Mouse (Mus musculus) gastrocnemius, adult 8-10 months (tissue): ENCODE measurements around the gene Zfp335. TPM values are rescaled to one million over a fixed set of nuclear protein-coding genes. Genes with fewer than 3 reads are reported as not detected.
"Not testable (repeated sequence)": the region's sequence is repeated elsewhere in the genome, so short reads cannot be mapped to it uniquely, and the experiment has no call there.

Experiments used
- DNase-seq, 2 experiments: peaks; one replicate each; pipeline ENCODE4 v3.0.0; 2022; ENCODE audit warnings: low spot score in 2 of 2
- total RNA-seq, 4 experiments: library from RNA; stranded (reverse); gene quantifications; 2 replicates each; pipeline ENCODE4 v1.2.4; 2022

Gene Zfp335
- total RNA-seq, 4 experiments from 2014 or later: 7.7 to 10.6 (median 8.1) TPM

DNA sequence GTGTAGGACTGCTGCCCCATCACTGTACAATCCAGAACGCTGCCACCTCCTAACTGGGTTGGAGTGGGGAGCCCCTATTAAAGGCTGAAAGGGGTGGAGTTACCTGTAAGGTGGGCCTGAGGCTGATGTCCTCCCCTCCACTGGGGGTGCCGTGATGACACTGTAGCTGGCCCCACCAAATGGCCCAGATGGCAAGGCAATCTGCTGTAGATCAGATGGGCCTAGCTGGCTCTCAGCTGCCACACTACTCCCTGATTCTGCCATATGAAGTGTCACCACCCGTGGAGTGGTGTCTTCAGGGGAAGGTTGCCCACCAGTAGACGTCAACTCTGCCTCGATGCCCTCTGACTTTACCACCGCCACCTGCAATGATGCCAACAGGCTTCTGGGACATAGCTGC, 15.7 kb downstream of the Zfp335 start:
- no peak for DNase-seq

DNA sequence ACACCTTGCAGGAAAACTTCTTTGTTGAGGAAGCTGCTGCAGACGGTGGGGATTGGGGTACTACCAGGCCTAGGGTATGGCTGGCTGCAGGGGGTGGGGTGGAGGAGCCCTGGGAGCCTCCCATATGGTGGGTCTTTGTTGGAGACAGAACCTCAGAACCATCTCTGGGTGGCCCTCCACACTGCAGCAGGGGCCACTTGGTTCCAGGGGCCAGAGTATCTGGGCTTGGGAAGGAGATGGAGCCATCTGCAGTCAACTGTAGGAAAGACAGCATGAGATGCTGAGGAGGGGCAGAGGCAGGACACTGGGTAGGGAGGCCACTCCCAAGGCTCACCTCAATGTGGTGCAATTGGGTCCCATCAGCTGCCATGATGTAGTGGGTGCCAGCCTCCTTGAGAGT, 16.9 kb downstream of the Zfp335 start:
- DNase-seq: no peak

DNA sequence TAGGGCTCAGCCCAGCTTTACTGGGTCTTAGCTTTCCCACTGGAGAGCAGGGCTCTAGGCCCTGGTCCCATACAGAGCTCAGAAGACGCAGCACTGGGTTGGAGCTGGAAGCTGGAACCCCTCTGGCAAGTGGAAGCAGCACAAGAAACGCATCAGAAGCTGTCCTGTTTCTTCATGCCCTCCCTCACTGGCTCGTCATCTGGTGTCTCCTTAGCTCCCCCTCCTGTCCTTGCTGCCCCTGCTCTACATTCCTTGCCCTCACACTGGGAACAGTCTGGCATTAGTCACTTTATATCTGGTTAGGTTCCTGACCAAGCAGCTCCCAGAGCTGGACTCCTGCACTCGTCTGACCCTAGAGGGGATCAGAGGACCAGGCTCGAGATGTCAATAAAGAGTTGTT, 17.5 kb downstream of the Zfp335 start:
- DNase-seq: no peak

DNA sequence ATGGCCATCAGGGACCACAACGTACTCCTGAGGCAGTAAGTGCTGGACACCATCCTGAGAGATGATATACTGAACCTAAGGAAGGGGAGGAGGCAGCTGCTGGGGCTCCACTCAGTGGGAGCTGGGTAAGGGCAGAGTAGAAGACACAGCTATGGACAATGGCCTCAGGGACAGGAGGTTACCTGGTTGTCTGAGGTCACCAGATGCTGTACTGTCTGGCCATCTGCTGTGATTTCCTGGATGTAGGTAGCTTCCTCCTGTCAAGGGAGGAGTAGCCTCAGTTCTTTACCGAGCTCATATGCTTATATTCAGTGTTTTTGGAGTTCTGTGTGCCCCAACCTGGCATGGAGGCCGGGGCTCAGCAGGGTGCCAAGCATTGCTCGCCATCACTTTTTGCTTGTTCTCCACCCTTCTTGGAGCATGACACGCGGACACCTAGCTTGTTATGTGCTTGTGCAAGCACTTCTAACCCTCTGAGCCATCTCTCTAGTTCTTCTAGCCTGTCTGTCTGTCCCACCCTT, 18.8 kb downstream of the Zfp335 start:
- no peak for DNase-seq

DNA sequence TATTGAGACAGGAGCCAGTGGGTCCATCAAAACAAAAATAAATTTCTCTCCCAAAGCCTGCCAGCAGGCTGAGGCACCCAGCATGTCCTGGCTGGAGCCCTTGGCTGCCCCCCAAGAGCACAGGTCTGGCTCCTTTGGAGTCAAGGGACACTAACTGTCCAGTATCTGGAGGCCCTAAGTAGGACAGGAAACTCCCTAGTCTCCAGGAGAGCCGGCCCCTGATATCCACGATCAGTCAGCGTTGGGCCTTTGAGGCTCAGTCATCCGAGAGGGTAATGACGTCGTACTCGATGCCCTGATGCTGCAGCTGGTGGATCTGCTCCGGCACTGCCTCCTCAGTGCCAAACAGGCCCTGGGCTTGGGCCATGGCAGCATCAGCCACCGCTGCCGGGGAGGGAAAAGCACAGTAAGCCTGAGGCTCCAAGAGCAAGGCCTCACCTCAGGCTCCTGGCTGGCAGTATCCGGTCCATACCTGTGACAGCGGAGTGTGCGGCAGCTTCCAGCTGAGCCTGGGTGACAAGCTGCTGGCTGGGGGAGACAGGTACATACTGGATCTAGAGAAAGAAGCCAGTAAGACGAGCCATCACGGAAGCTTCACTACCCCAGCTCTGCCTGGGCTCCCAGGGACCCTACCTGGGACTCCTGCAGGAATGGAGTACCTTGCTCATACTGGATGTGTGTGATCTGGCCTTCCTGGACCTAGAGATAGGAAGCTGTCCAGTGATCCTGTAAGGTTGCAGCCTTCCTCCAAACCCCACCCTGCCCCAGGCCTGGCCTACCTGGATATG, 19.5 kb downstream of the Zfp335 start:
- peak; percentile 72 to 80 for DNase-seq

DNA sequence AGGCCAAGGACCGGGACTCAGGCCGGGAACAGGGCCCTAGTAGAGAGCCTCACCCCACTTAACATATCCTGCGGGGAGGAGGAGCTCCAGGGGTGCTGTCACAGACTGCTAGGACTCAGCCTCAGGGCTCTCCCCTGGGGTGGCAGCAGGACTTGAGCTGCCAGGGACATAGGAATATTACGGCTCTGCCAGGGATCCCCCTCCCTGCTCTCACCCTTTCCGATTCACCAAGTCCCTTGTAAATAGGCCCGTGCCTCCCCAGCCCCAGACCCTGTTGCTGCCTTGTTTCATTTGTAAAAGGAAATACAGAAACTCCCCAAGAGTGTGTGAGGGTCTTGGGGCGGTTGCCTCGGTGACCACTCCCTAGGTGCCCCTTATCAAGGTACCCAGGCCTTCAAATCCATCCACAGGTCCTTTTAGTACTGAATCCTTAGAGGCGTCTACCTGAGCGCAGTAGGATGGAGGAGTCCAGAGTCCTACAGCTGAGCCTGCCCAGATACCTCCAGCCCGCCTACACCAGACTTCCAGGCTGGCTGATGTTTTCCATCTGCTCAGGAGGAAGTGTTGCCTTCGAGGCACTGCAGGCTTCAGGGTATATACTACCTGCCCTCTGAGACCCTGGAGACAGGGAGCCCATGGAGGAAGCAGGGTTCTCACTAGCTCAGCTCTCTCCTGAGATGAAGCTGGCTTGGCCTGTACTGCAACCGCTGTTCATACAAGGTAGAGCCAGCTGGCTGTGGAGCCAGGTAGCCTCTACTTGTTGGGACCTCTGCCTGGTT, 20.3 kb downstream of the Zfp335 start:
- DNase-seq: no peak

DNA sequence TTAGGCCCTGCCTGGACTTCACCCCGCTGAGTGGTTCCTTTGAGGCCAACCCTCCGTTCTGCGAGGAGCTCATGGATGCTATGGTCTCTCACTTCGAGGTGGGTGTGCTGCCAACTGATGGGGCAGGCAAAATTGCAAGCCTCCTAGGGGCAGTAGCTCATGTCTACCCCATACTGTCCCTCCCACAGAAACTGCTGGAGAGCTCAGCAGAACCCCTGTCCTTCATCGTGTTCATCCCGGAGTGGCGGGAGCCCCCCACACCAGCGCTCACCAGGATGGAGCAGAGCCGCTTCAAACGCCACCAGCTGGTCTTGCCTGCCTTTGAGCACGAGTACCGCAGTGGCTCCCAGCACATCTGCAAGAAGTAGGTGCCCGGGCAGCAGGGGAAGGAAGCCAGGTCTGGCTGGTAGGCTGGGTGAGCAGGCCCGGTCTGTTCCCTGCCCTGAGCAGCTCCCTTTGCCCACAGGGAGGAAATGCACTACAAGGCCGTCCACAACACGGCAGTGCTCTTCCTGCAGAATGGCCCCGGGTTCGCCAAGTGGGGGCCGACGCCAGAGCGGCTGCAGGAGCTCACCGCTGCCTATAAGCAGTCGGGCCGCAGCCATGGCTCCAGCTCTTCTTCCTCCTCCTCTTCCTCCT, 21.0 kb downstream of the Zfp335 start:
- no peak for DNase-seq

DNA sequence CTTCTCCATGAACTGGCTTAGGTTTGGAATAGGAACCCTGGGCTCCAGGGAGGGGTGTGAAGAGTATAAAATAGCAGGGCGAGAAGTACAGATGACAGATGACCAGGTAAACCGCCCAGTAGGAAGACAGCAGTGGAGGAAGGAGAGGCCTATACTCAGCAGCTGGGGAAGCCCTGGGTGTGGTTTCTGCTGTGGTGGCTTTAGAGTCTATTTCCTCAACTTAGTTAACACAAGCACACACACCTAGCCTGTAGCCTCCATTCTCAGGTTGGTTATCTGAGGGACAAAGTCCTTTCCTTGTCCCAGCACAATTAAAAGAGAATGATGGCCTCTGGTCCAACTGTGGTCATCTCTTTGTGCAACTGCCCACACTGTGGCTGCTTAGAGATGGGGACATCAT, 21.6 kb downstream of the Zfp335 start:
- no peak for DNase-seq

DNA sequence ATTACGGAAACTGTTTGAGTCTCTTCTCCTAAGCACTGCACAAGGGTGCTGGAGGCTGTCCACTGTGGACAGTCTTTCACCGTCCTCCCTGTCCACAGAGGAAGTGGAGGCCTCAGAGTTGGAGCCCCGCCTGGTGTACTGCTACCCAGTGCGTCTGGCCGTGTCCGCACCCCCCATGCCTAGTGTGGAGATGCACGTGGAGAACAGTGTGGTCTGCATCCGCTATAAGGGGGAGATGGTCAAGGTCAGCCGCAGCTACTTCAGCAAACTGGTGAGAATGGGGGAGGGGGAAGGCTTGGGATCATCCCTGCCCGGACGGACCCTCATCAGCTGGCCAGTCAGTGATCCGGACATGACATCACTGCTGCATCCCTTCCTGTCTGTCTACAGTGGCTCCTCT, 22.6 kb downstream of the Zfp335 start:
- DNase-seq: no peak

DNA sequence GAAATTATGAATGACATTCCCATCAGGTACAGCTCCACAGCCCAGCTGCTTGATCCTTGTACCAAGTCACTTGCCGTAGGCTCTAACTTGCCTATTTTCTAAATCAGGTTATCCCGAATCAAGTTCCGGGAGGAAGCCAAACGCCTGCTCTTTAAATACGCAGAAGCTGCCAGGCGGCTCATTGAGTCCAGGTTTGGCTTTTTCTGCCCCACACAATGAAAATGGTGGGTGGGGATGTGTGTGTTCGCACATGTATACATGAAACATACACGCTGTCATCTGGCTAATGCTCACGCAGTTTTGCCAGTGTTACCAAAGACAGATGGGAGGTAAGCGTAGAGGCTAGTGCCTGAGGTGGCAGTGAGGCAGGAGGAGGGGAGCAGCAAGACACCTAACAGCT, 24.9 kb downstream of the Zfp335 start:
- DNase-seq: no peak

DNA sequence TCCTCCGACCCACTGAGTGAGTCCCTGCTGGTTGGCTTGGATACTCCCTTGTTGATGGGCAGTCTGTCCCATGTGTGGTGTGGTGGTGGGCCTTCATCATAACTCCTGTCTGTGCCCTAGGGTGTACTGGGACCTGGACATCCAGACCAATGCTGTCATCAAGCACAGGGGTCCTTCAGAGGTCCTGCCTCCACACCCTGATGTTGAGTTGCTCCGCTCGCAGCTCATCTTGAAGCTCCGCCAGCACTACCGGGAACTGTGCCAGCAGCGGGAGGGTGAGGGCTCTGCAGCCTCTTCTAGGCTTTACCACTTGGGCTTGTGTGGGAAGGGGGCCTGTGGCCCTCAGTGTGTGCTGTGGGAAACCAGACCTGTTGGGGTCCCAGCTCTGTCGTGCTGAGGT, 25.8 kb downstream of the Zfp335 start:
- DNase-seq: peak in 1 of 2 experiments; percentile 67

DNA sequence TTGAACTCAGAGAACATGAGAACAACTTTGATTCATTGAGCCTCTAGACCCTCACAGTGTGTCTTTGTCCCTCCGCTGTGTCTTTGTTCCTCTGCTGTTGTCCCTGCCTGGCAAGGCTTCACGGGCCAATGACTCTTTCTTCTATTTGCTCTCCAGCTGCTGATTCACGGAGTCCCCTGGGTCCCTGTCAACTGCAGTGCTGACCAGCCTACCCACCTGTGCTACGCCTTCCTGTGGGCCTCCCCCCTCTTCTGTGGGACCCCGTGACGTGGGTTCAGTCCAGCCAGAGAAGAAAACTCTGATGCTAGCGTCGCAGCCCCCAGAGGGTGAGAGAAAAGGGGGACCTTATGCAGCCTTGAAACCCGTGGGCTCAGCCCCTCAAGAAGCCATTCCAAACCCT, 28.9 kb downstream of the Zfp335 start:
- no peak for DNase-seq

DNA sequence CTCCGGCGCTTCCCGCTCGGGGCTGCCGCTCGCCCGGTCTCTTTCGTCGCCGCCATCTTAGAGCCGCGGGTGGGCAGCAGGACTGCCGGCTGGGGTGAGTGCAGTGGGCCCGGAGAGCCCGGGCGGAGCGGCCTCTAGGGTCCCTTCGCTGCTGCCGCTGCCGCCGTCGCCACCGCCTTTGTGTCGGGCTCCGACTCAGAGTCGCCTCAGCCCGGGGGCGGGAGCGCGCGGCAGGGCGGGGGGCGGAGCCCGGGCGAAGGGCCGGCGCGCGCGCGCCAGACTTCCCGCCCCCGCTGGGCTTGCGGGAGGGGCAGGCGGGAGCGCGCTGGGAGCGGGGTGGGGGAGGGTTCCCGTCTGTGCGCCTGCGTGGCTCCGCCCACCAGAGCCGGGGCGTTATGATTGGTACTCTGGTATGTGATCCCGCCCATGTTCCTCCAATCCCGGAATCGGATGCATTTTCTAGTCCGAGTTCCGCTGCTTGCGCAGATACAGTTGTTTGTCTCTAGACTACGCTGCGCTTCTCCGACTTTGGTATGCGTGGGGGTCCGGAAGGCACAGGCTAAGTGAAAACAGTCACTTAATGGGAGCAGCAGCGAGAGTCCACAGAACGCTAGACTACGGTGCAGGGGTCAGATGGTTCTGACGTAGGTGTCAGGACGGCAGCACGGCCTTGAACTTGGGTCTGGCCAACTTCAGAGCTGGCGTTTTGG, 31.8 kb downstream of the Zfp335 start:
- peak; percentile 87 to 89 for DNase-seq

DNA sequence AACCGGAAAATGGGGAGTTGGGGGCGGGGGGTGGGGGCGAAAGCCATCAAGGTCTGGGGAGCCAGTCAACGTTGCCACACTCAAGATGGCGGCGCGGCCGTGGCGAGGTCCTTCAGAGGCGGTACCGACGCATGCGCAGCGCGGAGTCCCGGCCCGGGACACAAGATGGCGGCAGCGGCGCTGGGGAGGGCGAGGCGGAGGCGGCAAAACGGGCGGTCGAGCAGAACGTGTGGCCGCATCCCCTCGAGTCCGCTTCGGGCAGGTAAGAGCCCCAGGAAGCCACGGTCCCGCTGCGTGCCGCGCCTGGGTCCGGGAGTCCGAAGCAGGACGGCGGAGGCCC, 32.4 kb downstream of the Zfp335 start, which contains the start of gene Pcif1:
Pcif1 (plus strand) TSS at position 77 of the 340 bp plus-strand sequence.
- DNase-seq: peak; percentile 88 to 90

DNA sequence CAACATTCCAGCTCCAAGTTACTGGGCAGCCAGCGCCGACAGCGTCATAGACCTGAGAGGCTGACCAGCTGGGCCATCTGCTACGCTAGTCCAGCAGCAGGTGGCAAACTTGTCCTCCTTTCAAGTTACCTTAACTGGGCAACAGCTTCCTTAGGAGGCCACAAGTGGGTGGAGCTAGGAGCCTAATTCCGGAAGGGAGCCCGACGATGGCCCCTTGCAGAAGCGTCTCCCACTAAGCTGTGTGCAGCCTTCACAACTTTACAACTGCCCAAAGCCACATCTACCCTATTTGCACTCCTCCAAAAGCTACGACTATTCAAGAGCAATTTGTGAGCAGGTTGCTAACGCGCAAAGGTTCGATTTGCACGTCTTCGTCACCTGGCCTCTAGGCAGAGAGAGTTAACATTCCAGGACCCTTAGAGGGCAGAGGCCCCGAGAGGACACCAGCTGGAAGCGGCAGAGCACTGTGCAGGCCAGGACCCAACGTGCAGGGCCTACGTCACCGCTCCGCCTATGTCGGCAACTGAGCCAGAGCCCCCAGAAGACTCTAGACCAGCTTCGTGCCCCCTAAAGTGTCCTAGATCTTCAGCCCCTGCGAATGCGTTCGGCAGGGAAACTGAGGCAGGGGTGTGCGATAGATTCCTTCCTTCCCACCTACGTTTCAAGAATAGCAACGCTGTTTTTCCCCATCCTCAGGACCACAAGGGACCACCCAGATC, 32.9 kb downstream of the Zfp335 start:
- DNase-seq: peak; percentile 70 to 77

DNA sequence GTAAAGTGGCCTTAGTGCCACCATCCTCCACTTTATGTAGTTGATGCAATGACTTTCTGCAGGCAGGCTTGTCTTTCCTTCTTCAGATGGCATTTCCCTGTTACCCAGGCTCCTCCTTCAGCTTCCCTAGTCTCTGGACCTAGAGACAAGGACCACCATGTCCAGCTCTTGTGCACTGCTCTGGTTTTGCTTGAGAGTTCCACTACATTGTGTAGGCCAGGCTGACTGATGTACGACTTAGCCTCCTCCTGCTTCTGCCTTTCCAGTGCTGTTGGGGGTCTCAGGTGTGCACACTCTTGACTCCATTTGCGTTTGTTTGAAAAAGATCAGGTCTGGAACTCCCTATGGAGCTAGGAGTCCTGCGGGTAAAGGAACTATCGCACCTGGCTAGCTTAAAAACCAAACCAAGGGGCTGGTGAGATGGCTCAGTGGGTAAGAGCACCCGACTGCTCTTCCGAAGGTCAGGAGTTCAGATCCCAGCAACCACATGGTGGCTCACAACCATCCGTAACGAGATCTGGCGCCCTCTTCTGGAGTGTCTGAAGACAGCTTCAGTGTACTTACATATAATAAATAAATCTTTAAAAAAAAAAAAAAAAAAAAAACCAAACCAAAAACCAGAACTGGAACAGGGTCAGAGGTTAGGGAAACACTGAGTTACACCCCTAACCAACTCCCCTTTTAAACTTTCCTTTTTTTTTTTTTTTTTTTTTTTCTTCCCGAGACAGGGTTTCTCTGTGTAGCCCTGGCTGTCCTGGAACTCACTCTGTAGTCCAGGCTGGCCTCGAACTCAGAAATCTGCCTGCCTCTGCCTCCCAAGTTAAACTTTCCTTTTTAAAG, 34.0 kb downstream of the Zfp335 start:
- not testable (repeated sequence) for DNase-seq

DNA sequence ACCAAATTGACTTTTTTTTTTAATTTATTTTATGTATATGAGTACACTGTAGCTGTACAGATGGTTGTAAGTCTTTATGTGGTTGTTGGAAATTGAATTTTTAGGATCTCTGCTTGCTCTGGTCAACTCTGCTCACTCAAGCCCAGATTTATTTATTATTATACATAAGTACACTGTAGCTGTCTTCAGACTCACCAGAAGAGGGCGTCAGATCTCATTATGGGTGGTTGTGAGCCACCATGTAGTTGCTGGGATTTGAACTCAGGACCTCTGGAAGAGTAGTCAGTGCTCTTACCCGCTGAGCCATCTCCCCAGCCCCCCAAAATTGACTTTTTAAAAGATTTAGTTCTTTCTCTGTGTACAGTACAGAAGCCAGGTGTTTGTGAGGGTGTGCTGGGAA, 35.9 kb downstream of the Zfp335 start:
- not testable (repeated sequence) for DNase-seq

DNA sequence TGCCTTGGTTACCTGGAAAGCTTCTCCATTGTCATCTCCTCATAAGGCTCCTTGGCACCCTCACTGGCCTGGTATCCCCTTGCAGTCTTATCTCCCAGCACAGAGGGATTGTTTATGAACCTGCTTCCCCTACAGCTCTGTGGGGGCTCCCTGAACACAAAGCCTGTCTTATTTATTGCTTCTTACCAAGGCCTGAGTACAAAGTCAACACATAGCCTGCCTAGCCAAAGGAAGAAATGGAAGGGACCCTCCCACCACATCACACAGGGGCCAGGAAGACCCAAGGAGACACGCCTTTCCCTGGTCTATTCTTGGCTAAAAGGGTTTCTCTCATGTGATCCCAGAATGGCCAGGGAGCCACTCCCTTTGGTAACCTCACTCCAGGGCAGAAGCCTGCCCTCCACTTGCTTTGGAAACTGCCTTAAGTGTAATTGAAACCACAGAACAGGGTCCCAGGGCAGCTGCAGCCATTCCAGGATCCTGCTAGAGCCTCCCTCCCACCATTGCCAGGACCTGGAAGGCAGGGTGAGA, 37.3 kb downstream of the Zfp335 start:
- peak in 1 of 2 experiments; percentile 46 for DNase-seq

DNA sequence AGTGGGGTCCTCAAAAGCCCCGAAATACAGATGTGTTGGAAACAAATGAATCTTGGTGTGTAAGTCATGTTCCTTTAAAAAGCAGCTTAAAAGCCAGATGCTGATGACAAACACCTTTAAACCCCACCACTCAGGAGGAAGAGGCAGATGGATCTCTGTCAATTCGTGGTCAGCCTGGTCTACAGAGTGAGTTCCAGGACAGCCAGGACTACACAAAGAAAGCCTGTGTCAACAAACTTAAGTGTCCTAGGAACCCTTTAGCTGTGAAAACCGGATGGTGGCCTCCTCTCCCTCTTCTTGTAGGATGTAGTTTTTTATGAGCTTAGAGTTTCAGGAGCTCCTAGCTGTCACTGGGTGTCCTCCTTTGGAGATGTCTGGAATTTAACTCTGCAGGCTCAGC, 37.9 kb downstream of the Zfp335 start:
- no peak for DNase-seq
